In the genomic region with DNA sequence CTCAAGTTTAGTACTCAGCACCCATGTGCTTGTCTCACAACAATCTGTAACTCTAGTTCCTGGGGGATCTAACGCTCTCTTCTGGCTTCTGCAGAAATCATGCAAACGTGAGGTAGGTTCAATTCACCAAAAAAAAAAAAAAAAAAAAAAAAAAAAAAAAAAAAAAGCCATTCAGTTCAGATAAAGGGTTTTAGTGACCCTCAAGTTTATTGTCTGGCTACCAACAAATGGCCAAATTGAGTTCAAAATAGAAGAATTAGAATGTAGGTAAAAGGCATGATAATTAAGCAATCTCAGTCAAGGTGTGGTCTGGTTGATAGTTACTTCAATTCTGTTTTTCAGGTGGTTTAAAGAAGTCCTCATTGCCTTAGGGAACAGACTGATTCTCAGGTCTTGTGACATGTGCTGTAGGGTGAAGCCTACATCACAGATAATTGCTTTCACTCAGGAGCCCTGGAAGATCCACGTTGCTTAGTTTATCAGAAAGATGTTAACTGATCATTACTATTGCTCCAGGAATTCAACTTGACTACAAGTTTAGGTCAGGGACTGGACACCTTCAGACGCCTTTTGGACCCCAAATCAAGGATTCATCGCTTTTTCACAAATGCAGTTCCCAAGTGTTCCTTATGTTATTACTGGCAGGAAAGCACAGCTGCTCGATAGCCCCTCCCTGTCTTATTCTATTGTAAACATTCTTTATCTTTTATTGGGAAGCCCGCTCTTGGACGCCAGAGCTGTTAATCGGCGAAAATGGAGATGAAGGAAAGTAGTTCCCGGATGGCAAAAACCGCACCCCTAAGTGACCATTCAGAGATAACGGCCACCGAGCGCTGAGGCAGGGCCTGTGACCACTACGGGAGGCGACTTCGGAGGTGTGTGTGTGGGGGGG, we compare ENCODE assay signal across 8 mouse cellular contexts. TPM values are rescaled to one million over a fixed set of nuclear protein-coding genes. Genes with fewer than 3 reads are reported as not detected.
A peak's percentile ranks its signal among the peaks of the same experiment; 100 is the strongest.
DNase-seq lines count a peak whose midpoint lies in the region; ATAC-seq and TF ChIP-seq lines count a peak whose summit lies in the region.

No protein-coding gene starts in this region.

- no peak; the same call in 1 of the 2 replicates for ATAC-seq in intestine, embryonic 14.5 days (replicated peaks; ENCODE audit: low FRiP score, low TSS enrichment, low read depth)
- ATAC-seq in neural tube, embryonic 12.5 days (ENCODE audit: low FRiP score, low read depth): no peak

- peaks cover 20% of the 10 kb centered on the region for H3K36me3 ChIP-seq in embryonic facial prominence, embryonic 10.5 days (replicated peaks)
- H3K36me3 ChIP-seq in intestine, embryonic 14.5 days (ENCODE audit: control insufficient read depth, insufficient read depth, low read length): 0 out of 2 replicates have a peak, but pooled peaks cover 7% of the 10 kb centered on the region
- 0 out of 2 replicates have a peak, but pooled peaks cover 9% of the 10 kb centered on the region for H3K36me3 ChIP-seq in neural tube, embryonic 12.5 days

- TF ChIP-seq CTCF in lung, adult 2 months (IDR thresholded peaks at IDR 0.05; ENCODE audit: insufficient read depth, low read length): no peak

- TF ChIP-seq POLR2A in lung, adult 2 months (IDR thresholded peaks at IDR 0.05; ENCODE audit: borderline replicate concordance, extremely low read depth, low read depth, low read length): no peak

- H3K27me3 ChIP-seq in embryonic facial prominence, embryonic 10.5 days (replicated peaks; ENCODE audit: low read depth, poor library complexity, severe bottlenecking): no peaks in the 10 kb centered on the region
- no peaks in the 10 kb centered on the region for H3K27me3 ChIP-seq in intestine, embryonic 14.5 days (replicated peaks; ENCODE audit: control insufficient read depth, insufficient read depth, low read length)
- no peaks in the 10 kb centered on the region for H3K27me3 ChIP-seq in neural tube, embryonic 12.5 days (replicated peaks)

- DNase-seq in lung, adult 2 months: no peak
- DNase-seq in lung, postnatal 14 days: no peak
- DNase-seq in embryonic facial prominence, embryonic 10.5 days (ENCODE audit: low spot score): no peak
- peak; percentile 51 for DNase-seq in intestine, embryonic 14.5 days (ENCODE audit: low spot score)
- DNase-seq in frontal cortex, postnatal 14 days (ENCODE audit: low spot score in 2 of 2): no peak
- no peak for DNase-seq in right cerebral cortex, postnatal 25 days
- no peak for DNase-seq in thymus, postnatal 4 days

- H3K4me2 ChIP-seq in intestine, embryonic 14.5 days (ENCODE audit: low read length): peak overlapping the region; percentile 69
- H3K4me2 ChIP-seq in neural tube, embryonic 12.5 days (replicated peaks): peak overlapping the region; percentile 58

- WGBS in lung, adult 2 months: 22% methylated on average over 18 of the region's 18 CpGs
- 27% methylated on average over 18 of the region's 18 CpGs for WGBS in embryonic facial prominence, embryonic 10.5 days
- 21% methylated on average over 18 of the region's 18 CpGs for WGBS in intestine, embryonic 14.5 days
- WGBS in neural tube, embryonic 12.5 days: 26% methylated on average over 18 of the region's 18 CpGs

- peak overlapping the region; percentile 96 for H3K4me3 ChIP-seq in lung, adult 2 months (replicated peaks; ENCODE audit: extremely low read depth, low read depth, low read length)
- peak overlapping the region; percentile 100 for H3K4me3 ChIP-seq in embryonic facial prominence, embryonic 10.5 days
- peak overlapping the region; percentile 90 for H3K4me3 ChIP-seq in intestine, embryonic 14.5 days (ENCODE audit: low read depth, low read length)
- H3K4me3 ChIP-seq in neural tube, embryonic 12.5 days: peak overlapping the region; percentile 100

- peak overlapping the region; percentile 95 for H3K27ac ChIP-seq in embryonic facial prominence, embryonic 10.5 days (replicated peaks)
- peak overlapping the region; percentile 87 for H3K27ac ChIP-seq in intestine, embryonic 14.5 days (ENCODE audit: low read depth)
- peak overlapping the region; percentile 50; the same call in 1 of the 2 replicates for H3K27ac ChIP-seq in neural tube, embryonic 12.5 days

- peaks cover 14% of the 10 kb centered on the region; the same call in 1 of the 2 replicates for H3K9me3 ChIP-seq in embryonic facial prominence, embryonic 10.5 days
- no peaks in the 10 kb centered on the region for H3K9me3 ChIP-seq in intestine, embryonic 14.5 days (ENCODE audit: control insufficient read depth, low read length)
- H3K9me3 ChIP-seq in neural tube, embryonic 12.5 days: no peaks in the 10 kb centered on the region

- peaks cover 8% of the 10 kb centered on the region; the same call in 1 of the 2 replicates for H3K4me1 ChIP-seq in lung, adult 2 months (ENCODE audit: control insufficient read depth, insufficient read depth, low read length)
- peaks cover 18% of the 10 kb centered on the region for H3K4me1 ChIP-seq in embryonic facial prominence, embryonic 10.5 days
- peaks cover 14% of the 10 kb centered on the region for H3K4me1 ChIP-seq in intestine, embryonic 14.5 days (replicated peaks; ENCODE audit: control insufficient read depth, insufficient read depth, low read length)
- H3K4me1 ChIP-seq in neural tube, embryonic 12.5 days: peaks cover 17% of the 10 kb centered on the region

- H3K9ac ChIP-seq in intestine, embryonic 14.5 days (ENCODE audit: low read length): peak overlapping the region; percentile 93
- peak overlapping the region; percentile 98 for H3K9ac ChIP-seq in neural tube, embryonic 12.5 days

RNA-seq across cellular contexts. Expression of gene Maea, which starts 0.7 kb away (rescaled TPM):
- polyA plus RNA-seq in lung, adult 2 months (2012; rRNA removed): 97.4 and 114 TPM in 2 replicates
- polyA plus RNA-seq in embryonic facial prominence, embryonic 10.5 days (2016; fragmentation: Nextera tagmentation; extraction: Ambion mirVana): 154 and 163 TPM in 2 replicates
- polyA plus RNA-seq in intestine, embryonic 14.5 days (2014; fragmentation: Nextera tagmentation; extraction: Ambion mirVana): 129 and 141 TPM in 2 replicates
- polyA plus RNA-seq in neural tube, embryonic 12.5 days (2016; fragmentation: Nextera tagmentation; extraction: Ambion mirVana): 124 and 125 TPM in 2 replicates

RNA-seq across cellular contexts. Expression of gene Uvssa, which starts 43.7 kb away (rescaled TPM):
- 4.8 and 5.9 TPM in 2 replicates for polyA plus RNA-seq in lung, adult 2 months (2012; rRNA removed)
- polyA plus RNA-seq in embryonic facial prominence, embryonic 10.5 days (2016; fragmentation: Nextera tagmentation; extraction: Ambion mirVana): 7.7 and 8.8 TPM in 2 replicates
- polyA plus RNA-seq in intestine, embryonic 14.5 days (2014; fragmentation: Nextera tagmentation; extraction: Ambion mirVana): 8.3 and 10.7 TPM in 2 replicates
- polyA plus RNA-seq in neural tube, embryonic 12.5 days (2016; fragmentation: Nextera tagmentation; extraction: Ambion mirVana): 8.5 and 8.7 TPM in 2 replicates

RNA-seq across cellular contexts. Expression of gene Ctbp1, which starts 59.8 kb away (rescaled TPM):
- 304 and 332 TPM in 2 replicates for polyA plus RNA-seq in lung, adult 2 months (2012; rRNA removed)
- polyA plus RNA-seq in embryonic facial prominence, embryonic 10.5 days (2016; fragmentation: Nextera tagmentation; extraction: Ambion mirVana): 419 and 420 TPM in 2 replicates
- polyA plus RNA-seq in intestine, embryonic 14.5 days (2014; fragmentation: Nextera tagmentation; extraction: Ambion mirVana): 343 and 359 TPM in 2 replicates
- 569 and 584 TPM in 2 replicates for polyA plus RNA-seq in neural tube, embryonic 12.5 days (2016; fragmentation: Nextera tagmentation; extraction: Ambion mirVana)
